Mouse (Mus musculus) B cell, adult 2 months (primary cell): Measurements from ENCODE around the gene Atg10.

Experiments
- DNase-seq, 2 experiments: peaks; one replicate each; pipeline ENCODE4 v3.0.0; 2022

Atg10 gene

DNA sequence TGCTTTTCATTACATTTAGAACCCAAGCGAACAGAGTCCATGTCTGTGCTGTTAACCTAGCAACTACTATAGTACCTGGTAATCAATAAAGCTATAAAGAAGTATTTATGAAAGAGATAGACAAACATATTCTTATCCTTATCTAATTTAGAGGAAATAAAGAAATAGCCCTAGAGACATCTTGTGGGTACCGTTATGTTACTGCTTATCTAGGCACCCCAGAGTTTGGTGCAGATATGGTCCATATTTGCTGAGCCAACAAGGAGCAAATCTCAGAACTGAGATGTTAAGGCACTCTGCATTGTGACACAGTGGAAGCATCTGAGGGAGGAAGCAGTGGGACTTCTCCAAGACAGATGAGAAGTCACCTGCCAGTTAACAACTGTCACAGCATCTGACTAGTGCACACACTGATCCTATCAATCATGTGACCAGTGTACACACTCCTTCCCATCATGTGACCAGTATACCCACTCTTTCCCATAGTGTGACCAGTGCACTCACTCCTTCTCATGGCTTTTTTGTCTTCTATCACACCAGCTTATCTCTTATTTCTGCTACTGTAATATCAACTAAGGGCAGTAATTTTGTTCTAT lies 228.6 kb downstream of the Atg10 start:
- no peak for DNase-seq

DNA sequence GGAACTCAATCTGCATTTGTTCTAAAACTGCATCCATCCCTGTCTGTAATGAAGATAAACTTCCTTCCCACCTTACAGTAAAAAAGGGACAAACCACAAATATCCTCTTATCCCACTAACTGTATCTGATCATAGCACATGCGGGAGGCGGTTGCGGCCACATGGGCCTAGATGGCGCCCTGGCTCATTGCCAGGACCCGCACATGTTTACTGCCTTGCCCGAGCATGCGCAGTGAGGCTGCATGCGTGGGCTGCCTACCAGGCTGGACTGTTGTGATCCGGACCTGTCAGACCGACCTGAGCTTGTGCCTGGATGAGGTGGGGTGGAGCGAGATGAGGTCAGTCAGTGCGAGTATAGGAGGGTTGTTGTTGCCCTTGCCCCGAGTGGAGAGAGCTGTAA lies 230.2 kb downstream of the Atg10 start:
- DNase-seq, result no peak

DNA sequence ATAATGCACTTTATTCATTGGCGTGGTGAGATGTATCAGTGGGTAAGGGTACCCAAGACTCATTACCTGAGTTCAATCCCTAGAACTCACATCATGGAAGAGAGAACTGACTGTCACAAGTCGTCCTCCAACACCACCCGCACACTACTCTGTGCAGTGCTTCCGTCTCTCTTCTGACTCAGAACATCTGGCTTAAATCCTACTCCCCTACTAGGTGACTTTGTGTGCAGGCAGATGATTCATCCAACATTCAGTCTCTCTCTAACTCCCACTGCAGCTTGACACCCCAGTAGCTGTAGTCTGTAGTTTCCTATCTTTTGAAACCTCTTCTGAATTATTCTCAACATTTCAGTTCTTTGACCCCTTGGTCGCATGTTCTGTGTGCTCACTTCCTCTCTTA lies 230.8 kb downstream of the Atg10 start:
- no peak for DNase-seq

DNA sequence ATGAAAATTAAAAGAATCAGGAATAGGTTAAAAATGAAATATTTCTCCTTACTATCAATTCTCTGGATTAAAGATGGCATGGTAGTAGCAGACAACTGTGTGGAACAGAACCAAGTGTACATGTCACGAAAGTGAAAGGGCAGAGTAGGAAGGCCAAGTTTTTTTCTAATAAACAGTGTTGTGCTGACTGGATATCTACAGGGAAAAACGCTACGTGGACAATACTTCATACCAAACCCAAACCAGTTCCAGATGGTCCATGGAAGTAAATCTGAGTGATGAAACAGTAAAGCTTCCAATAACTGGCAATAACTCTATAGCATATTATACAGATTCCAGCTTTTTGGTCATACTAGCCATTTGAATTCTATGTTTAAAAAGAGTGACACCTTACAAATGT lies 235.5 kb downstream of the Atg10 start:
- DNase-seq, result no peak

DNA sequence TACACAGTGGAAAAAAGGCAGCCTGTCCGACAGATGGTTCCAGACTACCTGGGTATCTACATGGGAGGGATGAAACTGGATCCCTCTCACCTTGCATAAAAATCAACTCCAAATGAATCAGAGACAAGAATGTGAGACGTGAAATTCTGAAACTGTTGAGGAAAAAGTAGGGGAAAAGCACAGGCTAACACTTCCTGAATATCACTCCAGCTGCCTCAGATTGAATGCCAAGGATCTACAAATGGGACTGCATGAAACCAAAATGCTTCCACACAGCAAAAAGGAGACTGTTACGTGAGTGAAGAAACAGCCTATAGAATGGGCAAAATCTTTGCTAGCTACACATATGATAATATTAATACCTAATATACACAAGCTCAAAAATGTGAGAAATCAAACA lies 238.4 kb downstream of the Atg10 start:
- DNase-seq, result no peak

DNA sequence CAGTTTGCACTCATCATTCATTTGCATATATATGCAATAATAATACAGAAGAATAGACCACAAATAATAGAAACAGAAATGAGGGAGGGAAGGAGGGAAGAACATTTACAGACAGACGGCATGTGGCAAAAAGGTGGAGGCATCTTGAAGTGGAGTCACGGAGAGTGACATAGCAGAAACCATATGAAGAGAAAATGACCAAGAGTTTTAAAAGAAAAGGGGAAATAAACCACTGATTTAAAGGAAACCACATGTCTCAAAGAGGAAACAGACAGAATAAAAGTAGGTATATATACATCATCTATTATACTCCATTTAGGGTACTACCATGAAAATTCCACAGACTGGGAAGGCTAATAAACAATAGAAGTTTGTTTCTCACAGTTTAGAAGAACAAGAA lies 239.7 kb downstream of the Atg10 start:
- no peak for DNase-seq

DNA sequence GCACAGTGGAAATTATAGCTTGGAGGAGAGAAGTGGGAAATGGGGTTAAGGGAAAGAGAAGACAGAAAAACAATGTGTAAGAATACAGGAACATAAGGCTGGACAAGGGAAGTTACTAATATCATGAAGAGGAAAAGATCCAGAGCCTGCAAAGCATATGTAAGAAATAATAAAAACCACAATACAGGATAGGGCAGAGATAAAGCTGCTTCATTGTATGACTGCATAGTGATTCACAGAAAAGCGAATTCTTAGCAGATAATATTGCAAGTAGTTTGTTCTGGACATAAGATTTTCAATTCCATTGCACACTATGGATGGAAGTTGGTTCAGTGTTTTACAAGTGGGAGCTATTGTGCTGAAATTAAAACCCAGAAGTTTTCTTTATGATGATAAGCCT lies 242.0 kb downstream of the Atg10 start:
- no peak for DNase-seq

DNA sequence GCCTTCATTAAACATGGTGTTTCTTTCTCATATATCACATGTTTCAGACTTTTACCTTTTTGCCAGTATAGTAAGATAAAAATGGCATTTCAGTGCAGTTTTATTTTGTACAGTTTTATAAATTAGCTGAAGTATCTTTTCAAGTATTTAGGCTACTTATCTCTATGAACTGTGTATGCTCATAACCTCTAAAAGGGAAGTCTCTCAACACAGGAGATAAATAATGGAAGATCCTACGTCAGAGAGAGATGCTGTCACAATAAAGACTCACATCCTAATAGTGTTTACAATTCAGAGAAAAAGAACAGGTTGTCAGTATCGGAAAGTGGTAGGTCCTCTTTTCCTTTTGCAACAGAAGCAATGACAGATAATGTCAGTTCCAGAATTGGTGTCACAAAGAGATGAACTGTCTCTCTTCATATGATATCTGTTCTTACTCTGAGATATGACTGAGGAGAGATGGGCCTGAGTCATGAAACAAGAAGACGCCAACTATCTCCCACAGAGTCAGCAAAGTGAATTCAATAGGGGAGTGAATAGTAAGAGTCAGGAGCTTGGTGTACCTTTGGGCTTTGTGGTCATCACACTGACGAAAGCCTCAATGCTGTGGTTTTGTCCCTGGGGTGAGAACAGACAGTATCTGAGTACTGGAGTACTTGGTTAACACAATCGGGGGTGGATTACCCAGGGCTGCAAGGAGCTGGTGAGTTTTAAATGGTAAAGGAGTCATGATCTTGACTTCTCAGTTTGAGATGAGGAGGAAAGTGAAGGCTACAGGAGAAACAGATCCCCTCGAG lies 242.7 kb downstream of the Atg10 start:
- no peak for DNase-seq

DNA sequence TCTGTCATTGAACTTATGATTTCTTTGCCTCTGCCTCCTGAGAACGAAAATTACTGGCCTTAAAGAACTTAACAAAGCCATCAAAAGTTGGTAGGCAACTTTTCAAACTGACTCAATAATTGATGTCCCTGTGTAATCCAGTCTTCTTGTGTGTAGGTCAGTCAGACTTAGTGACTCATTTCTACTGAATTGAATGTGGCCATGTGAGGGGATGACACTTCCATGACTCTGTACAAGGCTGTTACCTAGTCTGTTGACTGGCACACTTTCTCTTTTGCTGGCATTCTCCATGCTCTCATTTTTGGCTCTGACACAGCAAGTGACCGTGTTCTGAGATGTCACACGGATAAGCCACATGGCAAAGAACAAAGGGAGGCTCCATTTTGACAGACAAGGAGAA lies 246.7 kb downstream of the Atg10 start:
- DNase-seq, result no peak

DNA sequence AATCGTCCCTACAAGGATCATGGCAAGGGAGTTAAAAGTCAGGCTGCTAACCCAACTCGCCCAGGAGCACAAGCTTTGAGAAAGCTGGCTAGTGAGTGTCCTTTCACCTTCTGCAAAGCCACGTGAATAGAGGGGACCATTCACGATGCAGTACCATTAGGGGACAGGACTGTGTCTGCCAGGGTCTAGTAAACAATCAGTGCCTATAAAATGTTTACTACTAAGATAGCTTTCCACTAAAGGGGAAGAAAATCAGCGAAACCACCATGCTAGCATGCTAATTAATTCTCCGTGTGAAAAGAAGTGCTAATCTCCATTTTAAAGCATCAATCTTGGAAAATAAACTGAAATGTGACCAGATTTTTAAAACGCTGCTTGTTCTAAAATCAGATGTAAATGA lies 250.4 kb downstream of the Atg10 start:
- no peak for DNase-seq

DNA sequence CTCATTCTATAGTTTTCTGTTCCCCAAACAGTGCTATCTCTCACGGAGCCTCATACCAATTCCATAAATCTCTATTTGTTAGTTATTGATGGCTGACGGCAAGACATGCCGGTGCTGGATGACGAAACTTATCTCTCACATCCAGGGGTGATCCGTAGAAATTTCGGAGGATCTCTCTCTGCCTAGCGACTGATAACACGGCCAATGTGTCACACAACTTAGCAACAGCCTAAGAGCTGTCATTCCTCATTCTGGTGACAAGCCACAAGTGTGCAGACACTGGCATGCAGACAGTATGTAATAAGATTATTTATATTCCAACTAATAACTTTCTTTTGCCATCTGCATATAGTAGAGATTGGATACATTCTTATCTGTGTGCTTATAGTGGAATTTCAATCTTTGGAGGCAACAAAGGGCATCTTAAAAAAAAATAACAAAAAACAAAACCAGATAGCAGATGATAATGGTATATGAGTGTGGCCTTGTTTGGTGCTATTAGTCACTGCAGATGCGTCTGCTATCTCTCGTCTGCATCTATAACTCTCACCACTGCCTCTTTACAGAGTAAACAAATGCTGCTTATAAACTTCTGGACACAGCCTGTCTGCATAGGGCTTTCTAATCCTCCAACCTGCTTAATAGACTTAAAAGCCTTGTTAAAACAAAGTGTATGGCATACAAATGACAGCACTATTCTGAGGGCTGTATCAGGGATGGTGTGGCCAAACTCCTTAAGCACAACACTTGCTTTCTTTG lies 253.3 kb downstream of the Atg10 start:
- DNase-seq, result no peak

DNA sequence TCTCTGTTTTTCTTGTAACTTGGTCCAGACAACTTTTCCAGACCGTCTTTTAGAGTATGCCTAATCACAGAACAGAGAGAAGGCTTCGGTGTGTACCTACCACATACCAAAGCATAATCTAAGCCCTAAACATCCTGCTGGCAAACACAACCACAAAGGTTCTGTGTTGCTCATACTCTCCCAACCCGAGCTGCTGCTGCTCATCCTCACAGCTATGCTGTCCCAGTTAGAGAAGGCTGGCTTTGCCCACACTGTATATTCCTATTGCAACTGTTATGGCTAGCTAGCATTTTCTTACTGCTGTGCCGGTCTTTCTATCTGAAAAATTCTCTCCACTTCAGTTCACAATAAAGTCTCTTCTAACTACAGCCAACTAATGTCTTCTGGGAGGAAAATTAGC lies 254.8 kb downstream of the Atg10 start:
- DNase-seq, result no peak

DNA sequence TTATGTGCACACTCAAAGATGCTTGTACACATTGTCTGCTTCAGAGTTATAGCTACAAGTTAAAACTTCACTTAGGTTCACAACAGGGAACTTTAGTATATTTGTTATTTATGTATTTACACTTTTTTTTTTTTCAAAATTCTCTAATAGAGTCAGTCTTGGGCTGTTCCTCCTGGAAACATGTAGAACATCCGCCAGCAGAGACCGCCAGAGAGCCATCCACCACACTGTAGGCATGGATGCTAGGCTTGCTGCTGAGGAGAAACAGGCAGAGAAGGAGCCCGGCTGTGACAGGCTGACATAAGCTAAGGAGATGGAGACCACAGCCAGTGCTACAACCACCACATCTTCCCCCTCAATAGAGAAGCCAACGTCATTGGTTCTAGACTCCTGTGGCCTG lies 256.3 kb downstream of the Atg10 start:
- DNase-seq, result peak; percentile 73 to 77

DNA sequence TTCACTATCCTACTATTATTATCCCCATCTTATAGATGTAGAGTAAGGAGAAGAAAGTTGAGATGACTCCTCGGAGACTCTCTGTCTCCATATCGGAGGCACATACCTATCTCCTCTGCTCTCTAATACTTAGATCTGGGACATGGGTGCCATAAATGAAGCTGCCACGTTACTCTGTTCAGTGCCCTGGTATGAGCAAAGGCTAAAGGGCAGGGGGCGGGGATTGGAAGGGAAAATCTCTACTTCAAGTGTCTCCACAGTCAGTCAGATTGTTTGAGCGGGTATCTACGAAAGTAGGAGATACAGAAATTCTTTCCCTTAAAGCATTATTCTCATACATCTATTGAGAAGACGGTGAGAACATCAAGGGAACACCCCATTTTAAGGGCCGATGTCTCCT lies 257.8 kb downstream of the Atg10 start:
- no peak for DNase-seq

DNA sequence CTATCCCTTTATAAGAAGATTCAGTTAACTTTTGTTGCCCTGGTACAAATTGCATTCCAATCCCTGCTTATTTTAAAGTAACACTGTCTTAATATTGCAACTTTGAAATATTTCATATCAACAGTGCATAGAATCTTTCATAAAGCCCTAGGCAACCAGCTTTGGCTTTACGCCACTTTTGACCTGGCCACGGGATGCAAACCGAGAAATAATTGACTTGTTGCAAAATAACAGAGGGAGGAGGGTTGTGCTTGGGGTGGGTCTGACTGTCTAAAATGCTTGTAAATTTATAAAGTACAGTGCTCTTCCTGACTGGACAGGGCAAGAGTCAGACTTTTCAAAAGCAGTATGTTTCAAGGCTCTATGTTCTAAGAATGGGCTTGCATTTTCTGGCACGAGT lies 259.3 kb downstream of the Atg10 start:
- no peak for DNase-seq

DNA sequence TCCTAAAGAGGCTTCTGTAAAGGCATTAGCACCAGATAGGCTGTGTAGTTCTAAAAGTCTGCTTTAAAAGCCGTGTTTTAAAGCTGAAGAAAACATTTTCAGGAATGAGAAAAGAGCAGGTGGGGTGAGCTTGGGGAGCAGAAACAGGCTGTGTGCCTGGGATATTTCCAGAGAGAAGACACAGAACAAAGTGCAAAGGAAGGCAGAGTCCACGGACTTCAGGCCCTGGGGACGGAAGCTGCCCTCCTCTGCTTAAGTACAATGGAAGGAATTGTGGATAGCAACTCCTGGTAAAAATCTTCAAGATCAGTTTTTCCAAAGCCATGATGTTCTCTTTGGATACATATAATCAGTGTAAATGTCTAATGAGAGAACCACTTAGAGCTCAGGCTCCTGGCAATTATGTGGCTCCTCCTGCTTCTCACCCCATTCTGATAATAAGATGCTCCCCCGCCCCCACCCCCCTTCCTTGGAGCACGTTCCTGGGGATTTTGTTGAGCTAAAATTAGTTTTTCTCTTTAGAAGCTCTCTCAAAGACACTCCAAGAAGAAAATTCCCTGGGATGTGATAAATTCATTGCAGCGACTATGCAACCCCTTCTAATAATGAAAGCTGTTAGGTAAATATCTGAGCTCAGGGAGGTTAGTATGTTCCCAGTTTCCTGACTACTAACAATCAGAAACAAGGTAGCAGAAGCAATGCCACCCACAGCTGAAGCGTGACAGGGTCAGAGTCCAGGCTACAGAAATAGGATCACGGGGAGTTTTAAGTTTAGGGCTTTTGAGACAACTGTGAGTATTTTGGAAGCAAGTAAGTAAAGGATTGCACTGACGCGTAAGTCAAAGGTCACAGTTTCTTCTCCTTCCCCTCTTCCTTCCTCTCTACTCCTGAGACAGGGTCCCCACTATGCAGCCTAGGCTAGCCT lies 260.7 kb downstream of the Atg10 start:
- no peak for DNase-seq

DNA sequence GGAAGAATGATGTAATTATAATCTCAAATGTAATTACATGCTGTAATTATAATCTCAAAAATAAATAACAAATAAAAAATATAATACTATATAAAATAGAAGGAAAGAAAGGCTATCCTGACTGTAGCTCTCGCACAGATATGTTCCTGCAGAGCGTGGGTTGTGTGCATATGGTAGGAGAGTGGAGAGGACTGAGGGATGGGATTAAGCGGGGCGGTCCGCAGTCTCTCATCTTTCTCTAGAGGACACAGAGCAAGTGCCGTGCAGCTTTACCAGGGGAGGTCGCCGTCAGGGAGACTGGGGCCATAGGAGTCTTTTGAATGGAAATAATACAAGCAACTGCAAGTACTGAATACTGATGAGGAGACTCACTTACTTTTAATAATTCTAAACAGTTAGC lies 263.2 kb downstream of the Atg10 start:
- DNase-seq, result no peak

DNA sequence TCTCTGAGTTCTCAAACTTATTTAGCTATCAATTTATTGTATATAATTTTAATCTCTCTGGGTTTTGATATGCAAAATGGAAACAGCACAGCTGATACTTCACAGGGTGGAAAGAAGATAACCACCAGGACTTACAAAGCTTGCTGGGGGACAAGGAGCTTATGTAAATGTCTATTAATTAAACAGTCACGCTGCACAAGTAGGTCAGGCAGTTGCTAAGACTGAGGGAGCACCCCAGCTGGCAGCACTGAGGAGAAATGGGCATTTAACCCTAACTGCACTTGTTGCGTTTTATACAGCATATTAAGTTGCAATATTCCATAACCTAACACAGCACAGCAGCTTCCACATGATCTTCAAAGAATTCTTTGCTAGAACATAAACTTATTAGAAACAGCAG lies 264.9 kb downstream of the Atg10 start:
- no peak for DNase-seq

DNA sequence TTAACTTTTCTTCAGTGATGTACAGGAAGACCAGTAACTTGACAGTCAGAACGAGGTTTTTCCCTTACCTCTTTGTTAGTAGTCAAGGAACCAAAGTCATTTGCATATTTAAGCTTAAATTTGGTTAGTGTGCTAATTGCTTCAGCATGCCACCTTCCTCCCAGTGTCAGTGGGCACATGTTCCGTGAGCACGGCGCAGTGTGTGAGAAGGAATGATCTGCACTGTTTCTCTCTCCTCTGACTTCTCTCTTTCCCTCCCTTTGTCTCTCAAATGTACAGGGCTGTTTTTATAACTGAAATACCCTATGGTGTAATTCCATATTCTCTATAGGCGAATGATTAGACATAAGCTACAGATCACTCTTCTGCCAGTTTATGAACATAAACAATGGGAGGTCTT lies 284.2 kb downstream of the Atg10 start:
- DNase-seq, result no peak

DNA sequence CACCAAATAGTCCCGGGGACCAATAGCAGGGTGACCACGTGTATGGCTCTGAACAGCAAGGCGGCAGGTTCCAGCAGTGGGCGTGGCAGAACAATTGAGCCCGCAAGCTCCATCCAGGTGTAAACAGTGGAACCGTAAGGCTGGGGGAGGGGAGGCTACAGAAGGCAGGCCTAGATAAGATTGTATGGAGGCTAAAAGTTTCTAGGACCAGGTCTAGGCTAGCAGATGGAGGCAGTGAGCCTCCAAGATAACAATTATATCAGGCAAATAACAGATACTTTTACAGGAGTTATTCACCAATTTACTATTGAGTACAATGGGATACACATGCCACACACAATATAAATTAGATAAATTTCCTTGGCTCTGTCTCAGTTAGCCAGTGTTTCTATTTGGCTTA lies 284.6 kb downstream of the Atg10 start:
- no peak for DNase-seq

DNA sequence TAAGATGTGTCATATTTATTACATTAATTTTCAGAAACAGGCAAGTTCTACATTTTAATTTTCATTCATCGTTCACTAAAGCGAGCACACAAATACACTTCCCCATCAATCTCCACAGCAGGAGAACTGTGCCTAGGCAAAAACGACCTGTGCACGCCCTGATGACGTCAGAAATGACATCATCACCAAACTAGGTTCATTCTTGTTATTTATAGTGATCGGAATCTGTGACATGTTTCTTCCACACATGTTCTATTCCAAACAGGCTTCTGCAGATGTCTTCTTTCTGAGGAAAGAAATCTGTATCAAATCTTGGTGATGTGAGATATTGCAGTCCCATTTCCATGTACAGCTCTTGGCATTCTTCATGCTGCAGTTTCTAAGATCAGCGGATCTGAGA lies 287.9 kb downstream of the Atg10 start:
- no peak for DNase-seq

DNA sequence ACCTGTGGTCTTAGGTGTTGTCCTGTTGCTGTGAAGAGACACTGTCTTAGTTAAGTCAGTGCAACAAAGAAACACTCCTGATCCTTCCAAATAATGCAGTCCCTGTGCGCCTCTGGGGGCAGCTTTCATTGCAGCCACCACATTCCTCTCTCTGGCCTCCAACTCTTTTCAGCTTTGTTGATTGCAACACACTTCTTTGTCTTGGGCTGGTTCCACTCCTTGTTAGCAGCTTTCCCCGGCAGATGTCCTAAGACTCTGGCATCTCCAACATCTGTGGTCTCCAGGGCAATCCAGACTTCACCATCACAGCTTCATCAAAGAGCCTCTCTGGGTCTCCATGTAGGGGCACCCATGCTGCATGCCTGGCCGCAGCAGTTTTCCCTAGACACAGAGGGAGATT lies 290.5 kb downstream of the Atg10 start:
- no peak for DNase-seq

DNA sequence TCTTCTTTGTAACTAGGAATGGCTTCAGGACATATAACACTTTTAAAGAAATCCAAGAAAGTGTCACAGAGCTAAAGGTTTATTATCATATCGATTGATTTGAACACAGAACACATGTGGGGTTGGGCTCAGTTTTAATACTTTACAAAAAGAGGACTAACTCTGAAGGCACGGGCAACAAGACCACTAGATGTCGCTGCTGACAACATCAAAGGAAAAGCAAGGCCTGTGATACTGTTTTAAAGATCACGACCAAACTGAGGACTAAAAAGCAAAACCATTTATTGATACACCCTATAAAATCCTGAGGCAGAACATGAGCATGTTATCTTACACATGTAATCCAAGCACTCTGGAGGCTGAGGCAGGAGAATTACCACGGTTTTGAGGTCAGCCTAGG lies 293.9 kb downstream of the Atg10 start:
- DNase-seq, result peak; percentile 72 to 78
